Mouse (Mus musculus) cerebellum, postnatal 10 days (tissue): ENCODE measurements around the gene Polr1d.

ENCODE experiments used
- DNase-seq, 2 experiments: peaks; one replicate each; pipeline ENCODE4 v3.0.0; 2021; ENCODE audit warnings: mixed read lengths in 2 of 2

Gene Polr1d

DNA sequence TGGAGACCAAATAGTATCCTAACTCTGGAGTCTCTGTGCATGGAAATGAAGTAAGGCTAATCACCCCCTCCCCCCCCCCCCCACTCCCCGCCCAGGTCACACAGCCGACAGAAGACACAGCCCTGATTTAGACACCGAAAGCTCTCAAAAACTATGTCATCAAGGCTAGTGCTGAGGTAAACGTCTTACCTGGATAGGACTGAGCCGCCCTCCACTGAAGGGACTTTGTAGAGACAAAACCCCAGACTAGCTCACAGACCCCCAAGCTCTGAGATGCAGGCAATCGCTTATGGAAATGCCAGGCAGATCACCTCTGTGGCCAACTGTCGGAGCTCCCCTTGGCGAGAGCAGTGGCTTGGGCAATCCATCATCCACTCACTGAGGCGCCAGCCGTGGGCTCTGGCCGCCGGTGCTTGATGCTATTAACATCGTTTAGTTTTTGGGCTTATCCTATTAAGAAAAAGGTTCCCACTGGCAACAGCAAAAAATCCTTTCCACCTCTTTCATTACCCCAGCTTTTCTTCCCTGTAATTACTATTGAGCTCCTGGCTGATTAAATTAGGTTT is 78.0 kb downstream of the Polr1d start:
- DNase-seq, result peak; percentile 21 to 34

DNA sequence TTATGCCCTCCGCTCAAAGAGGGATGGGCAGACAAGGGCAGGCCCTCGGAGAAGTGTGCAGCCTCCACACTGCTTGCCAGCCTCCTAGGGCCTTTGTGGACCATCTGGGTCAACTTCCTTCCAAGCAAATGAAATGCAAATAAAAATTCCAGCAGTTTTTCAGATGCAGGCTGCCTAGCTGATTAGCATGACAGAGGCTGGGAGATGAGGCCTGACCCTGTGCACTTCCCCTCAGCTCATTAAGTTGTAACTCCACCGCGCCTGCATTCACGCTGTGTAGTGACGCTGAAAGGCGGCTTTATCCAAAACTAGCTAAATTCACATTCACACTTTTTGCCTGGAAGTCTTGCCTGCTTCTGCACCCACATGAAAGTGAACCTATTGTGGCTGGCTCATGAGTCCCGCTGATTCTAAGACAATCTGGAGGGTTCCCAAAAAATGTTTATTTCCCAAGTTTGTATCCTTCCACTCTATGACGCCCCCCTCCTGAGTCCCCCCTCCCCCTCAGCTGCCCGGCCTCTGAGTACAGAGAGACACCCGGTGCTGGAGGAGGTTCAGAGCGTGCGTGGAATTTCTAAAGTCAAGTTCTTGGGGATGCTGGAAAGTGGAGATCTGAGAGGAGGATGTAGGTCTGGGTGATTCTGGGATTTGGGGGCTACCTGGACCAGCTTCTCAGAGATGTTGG is 78.7 kb downstream of the Polr1d start:
- DNase-seq, result peak; percentile 20 to 44

DNA sequence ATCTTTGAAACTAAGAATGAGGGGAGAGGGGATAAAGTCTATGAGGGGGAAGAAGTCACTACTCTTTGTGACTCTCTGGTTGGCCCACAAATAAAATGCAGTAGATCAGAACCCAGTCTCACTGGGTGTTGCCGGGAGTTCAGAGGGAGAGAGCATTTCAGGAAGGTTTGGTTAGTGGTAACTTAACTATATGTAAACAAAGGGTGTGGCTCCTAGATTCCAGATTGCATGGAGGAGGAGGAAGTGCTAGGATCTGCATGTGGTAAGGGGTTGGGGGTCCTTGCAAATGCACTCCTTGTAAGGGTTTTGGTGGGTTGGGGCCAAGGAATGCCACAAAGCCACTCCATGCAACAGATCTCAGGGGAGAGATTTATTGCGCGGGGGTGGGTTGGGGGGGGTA is 79.5 kb downstream of the Polr1d start:
- no peak for DNase-seq

- DNase-seq, result peak in 1 of 2 experiments; percentile 17
Observed at GRCm38 (mm10) chr5:147157441-147157840, 80.6 kb downstream of the Polr1d start.

DNA sequence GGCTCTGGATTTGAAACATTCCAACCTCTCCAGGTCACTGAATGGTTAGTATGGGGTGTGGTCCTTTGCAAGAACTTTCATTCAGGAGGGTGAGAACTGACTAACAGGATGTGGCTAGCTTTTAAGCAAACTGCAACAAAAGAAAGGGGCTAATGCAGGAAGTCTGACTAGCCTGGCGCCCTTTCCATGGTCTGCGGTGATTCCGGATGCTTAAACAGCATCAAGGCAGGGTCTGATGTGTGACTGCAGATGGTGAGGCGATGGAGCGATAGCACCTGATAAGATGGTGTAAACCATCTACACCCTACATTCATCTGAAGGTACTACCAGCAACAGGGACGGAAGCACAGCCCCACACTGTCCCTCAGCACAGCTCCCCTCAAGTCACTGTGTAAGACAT is 82.5 kb downstream of the Polr1d start:
- DNase-seq, result no peak

- DNase-seq, result no peak
Observed at GRCm38 (mm10) chr5:147159792-147160191, 82.9 kb downstream of the Polr1d start.
